Mouse (Mus musculus) myocyte (in vitro differentiated cells): ENCODE results near the gene Mcoln1. TPM values are rescaled to one million over a fixed set of nuclear protein-coding genes. Genes with fewer than 3 reads are reported as not detected.

Experiments
- H3K27me3 ChIP-seq: one replicate; pipeline ENCODE4 v1.6.1; 2011; ENCODE audit not compliant: control insufficient read depth, insufficient read depth, insufficient read length
- H3K36me3 ChIP-seq: one replicate; pipeline ENCODE4 v1.6.1; 2011; ENCODE audit not compliant: control insufficient read depth, insufficient read depth
- H3K4me2 ChIP-seq: one replicate; pipeline ENCODE4 v1.6.1; 2011; ENCODE audit warnings: low read depth, control low read depth
- H3K4me3 ChIP-seq: one replicate; pipeline ENCODE4 v1.5.1; 2011; ENCODE audit warnings: mild to moderate bottlenecking, control low read depth, moderate library complexity
- H3K79me2 ChIP-seq: one replicate; pipeline ENCODE4 v1.6.1; 2011; ENCODE audit not compliant: control insufficient read depth, insufficient read depth
- H3ac ChIP-seq: one replicate; pipeline ENCODE4 v1.6.1; 2011; ENCODE audit not compliant: control insufficient read depth, insufficient read length
- CEBPB ChIP-seq: IDR thresholded peaks from 2 replicates; pipeline ENCODE4 v1.6.1; 2011; ENCODE audit warnings: mild to moderate bottlenecking, moderate library complexity; ENCODE audit not compliant: poor library complexity, insufficient read depth, severe bottlenecking
- E2F4 ChIP-seq: IDR thresholded peaks from one replicate; pipeline ENCODE4 v1.6.1; 2011; ENCODE audit warnings: mild to moderate bottlenecking, control low read depth, moderate library complexity; ENCODE audit not compliant: insufficient read depth
- MAX ChIP-seq: IDR thresholded peaks from one replicate; pipeline ENCODE4 v1.6.1; 2011; ENCODE audit warnings: low read depth, mild to moderate bottlenecking, control low read depth
- MYOD1 ChIP-seq, 3 experiments: IDR thresholded peaks; one replicate each; pipeline ENCODE4 v1.6.1; 2011; ENCODE audit warnings: control low read depth in 2 of 3, low read depth in 2 of 3, mild to moderate bottlenecking in 2 of 3, moderate library complexity in 1 of 3; ENCODE audit not compliant: insufficient read length in 2 of 3, control insufficient read depth in 1 of 3
- MYOG ChIP-seq, 3 experiments: IDR thresholded peaks; one replicate each; pipeline ENCODE4 v1.6.1; 2011; ENCODE audit warnings: control low read depth in 2 of 3, low read depth in 2 of 3, mild to moderate bottlenecking in 2 of 3; ENCODE audit not compliant: insufficient read length in 2 of 3, control insufficient read depth in 1 of 3, insufficient read depth in 1 of 3
- POLR2A ChIP-seq: IDR thresholded peaks from one replicate; pipeline ENCODE4 v1.6.1; 2011; ENCODE audit warnings: low read depth, mild to moderate bottlenecking, control low read depth, moderate library complexity; ENCODE audit not compliant: insufficient read length
- POLR2AphosphoS2 ChIP-seq: IDR thresholded peaks from one replicate; pipeline ENCODE4 v1.6.1; 2011; ENCODE audit warnings: low read depth, control low read depth; ENCODE audit not compliant: insufficient read length
- REST ChIP-seq: IDR thresholded peaks from one replicate; pipeline ENCODE4 v1.6.1; 2011; ENCODE audit warnings: mild to moderate bottlenecking, control low read depth, moderate library complexity; ENCODE audit not compliant: insufficient read depth, insufficient read length
- SRF ChIP-seq: IDR thresholded peaks from one replicate; pipeline ENCODE4 v1.6.1; 2011; ENCODE audit warnings: low read depth; ENCODE audit not compliant: control insufficient read depth, insufficient read length
- TCF12 ChIP-seq: IDR thresholded peaks from one replicate; pipeline ENCODE4 v1.6.1; 2011; ENCODE audit warnings: mild to moderate bottlenecking, control low read depth; ENCODE audit not compliant: poor library complexity, insufficient read depth, severe bottlenecking
- TCF3 ChIP-seq: IDR thresholded peaks from one replicate; pipeline ENCODE4 v1.6.1; 2011; ENCODE audit warnings: low read depth, control low read depth; ENCODE audit not compliant: insufficient read length
- USF1 ChIP-seq: IDR thresholded peaks from one replicate; pipeline ENCODE4 v1.6.1; 2011; ENCODE audit warnings: low read depth, mild to moderate bottlenecking, control low read depth, moderate library complexity
- polyA plus RNA-seq: library from polyadenylated mRNA; unstranded; fragments of >200 nt; fragmentation: generic; extraction: Trizol; gene quantifications from one replicate; pipeline ENCODE4 v1.2.1, GENCODE M21; 2012; ENCODE audit warnings: missing spikeins

Mcoln1 gene
- polyA plus RNA-seq, 1 experiment, result 44.1 TPM

DNA sequence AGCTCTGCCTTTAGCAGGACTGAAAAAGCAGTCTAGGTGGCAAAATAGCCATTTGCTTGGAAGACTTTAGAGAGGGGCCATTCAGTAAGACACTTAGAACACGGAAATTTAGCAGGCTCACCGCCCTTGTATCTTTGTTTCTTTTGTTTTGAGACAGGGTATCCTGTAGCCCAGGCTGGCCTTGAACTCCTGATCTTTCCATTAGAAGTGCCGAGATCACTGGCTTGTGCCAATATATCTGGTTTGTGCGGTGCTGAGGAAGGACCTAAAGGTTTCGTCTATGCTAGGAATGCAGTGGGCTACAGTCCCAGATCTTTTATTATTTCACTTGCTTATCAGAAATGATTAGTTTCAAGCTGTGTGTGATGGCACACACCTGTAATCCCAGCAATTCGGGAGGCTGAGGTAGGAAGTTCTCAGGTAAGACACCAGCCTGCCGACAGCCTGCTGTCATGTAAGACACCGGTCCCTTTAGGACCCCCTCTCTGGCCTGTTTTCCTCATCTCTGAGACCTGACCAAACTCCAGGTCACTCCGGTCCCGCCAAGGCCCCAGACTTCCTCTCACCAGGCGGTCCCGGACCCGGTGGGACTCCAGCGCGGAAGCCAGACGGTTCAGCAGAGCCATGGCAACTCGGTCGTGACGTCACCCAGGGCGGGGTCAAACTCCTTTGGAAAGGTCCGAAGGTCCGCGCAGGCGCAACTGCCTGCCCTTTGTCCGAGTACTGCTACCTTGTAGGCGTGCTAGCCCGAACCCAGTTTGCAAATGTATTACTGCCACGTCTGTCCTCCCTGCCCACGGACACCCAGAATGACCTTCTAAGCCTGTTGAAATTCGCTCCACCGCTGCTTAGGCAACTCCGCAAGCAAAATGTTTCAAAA, 33.0 kb upstream of the Mcoln1 start, which contains the start of gene Pex11g:
Pex11g (minus strand) TSS at position 675 of the 880 bp plus-strand sequence.
- Histone ChIP-seq H3K4me2 (peak within 1 kb of the TSS; percentile 81), H3K27me3 (no peaks in the 10 kb centered on the region), H3K36me3 (no peaks in the 10 kb centered on the region), H3K79me2 (no peaks in the 10 kb centered on the region), H3K4me3 (peak within 1 kb of the TSS; percentile 39), H3ac (peak within 1 kb of the TSS; percentile 25)
- TF ChIP-seq USF1, result no peak
- no peak for TF ChIP-seq SRF
- TF ChIP-seq POLR2A, result peak; percentile 85
- TF ChIP-seq CEBPB, result no peak
- TF ChIP-seq POLR2AphosphoS2, result peak; percentile 87
- no peak for TF ChIP-seq MAX
- TF ChIP-seq TCF12, result no peak
- no peak for TF ChIP-seq MYOG (IDR thresholded peaks at IDR 0.05; ENCODE audit: control insufficient read depth in 1 of 3, insufficient read depth in 1 of 3, insufficient read length in 2 of 3, low read depth in 2 of 3)
- TF ChIP-seq REST, result no peak
- TF ChIP-seq MYOD1 (IDR thresholded peaks at IDR 0.05; ENCODE audit: control insufficient read depth in 1 of 3, insufficient read length in 2 of 3, low read depth in 2 of 3), result no peak

DNA sequence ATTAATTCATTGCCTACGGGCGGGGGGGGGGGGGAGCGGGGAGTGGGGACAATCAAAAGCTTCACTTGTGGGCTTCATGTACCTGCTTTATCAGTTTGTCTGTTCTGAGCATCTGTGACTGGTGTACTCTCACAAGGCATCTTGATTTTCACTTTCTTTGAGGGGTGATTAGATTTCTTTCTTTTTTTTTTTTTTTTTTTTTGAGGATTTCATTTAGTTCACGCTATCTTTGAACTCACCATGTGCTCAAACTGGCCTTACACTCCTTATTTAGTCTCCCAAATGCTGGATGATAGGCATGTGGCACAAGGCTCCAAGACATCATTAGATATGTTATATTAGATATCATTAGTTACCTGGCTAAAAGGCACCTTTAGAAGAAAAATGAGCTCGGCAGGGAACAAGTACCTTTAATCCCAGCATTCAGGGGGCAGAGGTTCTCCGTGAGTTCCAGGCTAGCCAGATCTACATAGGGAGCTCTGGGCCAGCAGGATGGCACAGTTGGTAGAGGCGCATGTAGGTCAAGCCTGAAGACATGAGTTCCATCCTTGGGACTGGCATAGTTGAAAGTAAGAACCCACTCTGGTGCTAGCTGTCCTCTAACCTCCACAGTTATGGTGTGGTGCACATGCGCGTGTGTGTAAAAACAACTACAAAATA, 32.2 kb upstream of the Mcoln1 start:
- TF ChIP-seq POLR2A (no peak), CEBPB (no peak), REST (no peak), POLR2AphosphoS2 (no peak), MYOG (IDR thresholded peaks at IDR 0.05; ENCODE audit: control insufficient read depth in 1 of 3, insufficient read depth in 1 of 3, insufficient read length in 2 of 3, low read depth in 2 of 3) (no peak), USF1 (no peak), MAX (no peak), TCF3 (no peak), TCF12 (no peak), MYOD1 (IDR thresholded peaks at IDR 0.05; ENCODE audit: control insufficient read depth in 1 of 3, insufficient read length in 2 of 3, low read depth in 2 of 3) (no peak), E2F4 (no peak), SRF (no peak)
- Histone ChIP-seq H3K4me3 (peak overlapping the region; percentile 39), H3K79me2 (no peaks in the 10 kb centered on the region), H3ac (peak overlapping the region; percentile 25), H3K36me3 (no peaks in the 10 kb centered on the region), H3K4me2 (peak overlapping the region; percentile 81), H3K27me3 (no peaks in the 10 kb centered on the region)

DNA sequence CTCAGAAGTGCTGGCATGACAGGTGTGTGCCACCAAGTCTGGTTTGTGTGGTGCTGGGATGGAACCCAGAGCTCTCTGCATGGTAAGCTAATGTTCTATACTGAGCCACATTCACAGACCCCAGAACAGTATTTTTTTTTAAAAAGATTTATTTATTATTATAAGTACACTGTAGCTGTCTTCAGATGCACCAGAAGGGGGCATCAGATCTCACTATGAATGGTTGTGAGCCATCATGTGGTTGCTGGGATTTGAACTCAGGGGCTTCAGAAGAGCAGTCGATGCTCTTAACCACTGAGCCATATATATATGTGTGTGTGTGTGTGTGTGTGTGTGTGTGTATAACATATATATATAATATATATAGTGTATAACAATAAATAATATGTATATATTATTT, 31.4 kb upstream of the Mcoln1 start:
- Histone ChIP-seq H3K4me2 (no peak overlapping the region), H3K79me2 (no peaks in the 10 kb centered on the region), H3K4me3 (no peak overlapping the region), H3K27me3 (no peaks in the 10 kb centered on the region), H3K36me3 (no peaks in the 10 kb centered on the region), H3ac (no peak overlapping the region)
- TF ChIP-seq MAX (no peak), POLR2AphosphoS2 (no peak), POLR2A (no peak), MYOD1 (IDR thresholded peaks at IDR 0.05; ENCODE audit: control insufficient read depth in 1 of 3, insufficient read length in 2 of 3, low read depth in 2 of 3) (no peak), REST (no peak), MYOG (IDR thresholded peaks at IDR 0.05; ENCODE audit: control insufficient read depth in 1 of 3, insufficient read depth in 1 of 3, insufficient read length in 2 of 3, low read depth in 2 of 3) (no peak), E2F4 (no peak), USF1 (no peak), CEBPB (no peak), TCF3 (no peak), SRF (no peak), TCF12 (no peak)

DNA sequence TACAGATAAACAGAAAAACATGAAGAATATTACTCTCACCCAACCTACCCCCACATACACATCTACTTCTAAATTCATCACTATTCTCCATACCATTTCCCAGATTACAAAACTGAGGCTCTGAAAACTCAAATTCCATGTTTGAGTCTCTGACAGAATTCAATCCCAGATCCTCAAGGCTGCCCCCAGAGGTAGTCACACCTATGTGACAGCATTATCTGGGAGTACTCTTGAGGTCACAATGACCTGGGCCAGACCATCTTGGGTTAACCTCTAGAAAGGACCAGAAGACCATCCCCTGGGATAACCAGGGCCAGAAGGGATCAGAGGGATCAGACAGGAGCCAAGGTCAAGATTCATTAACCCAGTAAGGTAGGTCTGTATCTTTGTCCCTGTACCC, 29.7 kb upstream of the Mcoln1 start, which contains the start of gene Tex45:
Tex45 (plus strand) TSS at position 301 of the 400 bp plus-strand sequence.
- Histone ChIP-seq H3K4me2 (no peak within 1 kb of the TSS), H3K27me3 (no peaks in the 10 kb centered on the region), H3K79me2 (no peaks in the 10 kb centered on the region), H3ac (no peak within 1 kb of the TSS), H3K36me3 (no peaks in the 10 kb centered on the region), H3K4me3 (no peak within 1 kb of the TSS)
- TF ChIP-seq TCF12 (no peak), REST (no peak), MYOD1 (IDR thresholded peaks at IDR 0.05; ENCODE audit: control insufficient read depth in 1 of 3, insufficient read length in 2 of 3, low read depth in 2 of 3) (no peak), POLR2AphosphoS2 (no peak), CEBPB (no peak), POLR2A (no peak), MAX (no peak), MYOG (IDR thresholded peaks at IDR 0.05; ENCODE audit: control insufficient read depth in 1 of 3, insufficient read depth in 1 of 3, insufficient read length in 2 of 3, low read depth in 2 of 3) (no peak), USF1 (no peak), E2F4 (no peak), TCF3 (no peak), SRF (no peak)
